Mouse (Mus musculus) liver, postnatal 0 days (tissue): ENCODE measurements at regions not wholly inside any gene's neighbourhood (a gene's known extent, or its start where the extent isn't known, plus 50 kb on each side); places are given as distances from the start of the nearest gene placed in this dataset.

Experiments used
- ATAC-seq: fragments of 200-750 bp; cut with Nextera tagmentation; 2 replicates; pipeline ENCODE4 v1.8.0; 2017; ENCODE audit warnings: mild to moderate bottlenecking, moderate library complexity
- DNase-seq: peaks from one replicate; pipeline ENCODE4 v3.0.0-alpha.2; 2016
- H3K27ac ChIP-seq: fragments of 300-500 bp; sonication (generic); 2 replicates; pipeline ENCODE4 v1.5.1; 2014; ENCODE audit warnings: antibody characterized with exemption, moderate library complexity, mild to moderate bottlenecking, low read depth
- H3K27me3 ChIP-seq: fragments of 300-500 bp; sonication (generic); 2 replicates; pipeline ENCODE4 v1.6.1; 2014; ENCODE audit warnings: low read length, control low read depth, mixed read lengths; ENCODE audit not compliant: insufficient read depth
- H3K36me3 ChIP-seq: fragments of 300-500 bp; sonication (generic); replicated peaks from 2 replicates; pipeline ENCODE4 v1.6.1; 2014; ENCODE audit warnings: mild to moderate bottlenecking, control low read depth, low read length, moderate library complexity, mixed read lengths; ENCODE audit not compliant: insufficient read depth
- H3K4me1 ChIP-seq: fragments of 300-500 bp; sonication (generic); 2 replicates; pipeline ENCODE4 v1.6.1; 2014; ENCODE audit warnings: antibody characterized with exemption, mild to moderate bottlenecking, control low read depth; ENCODE audit not compliant: insufficient read depth
- H3K4me2 ChIP-seq: fragments of 300-500 bp; sonication (generic); 2 replicates; pipeline ENCODE4 v1.6.1; 2014; ENCODE audit warnings: low read depth, mild to moderate bottlenecking, low read length, moderate library complexity, mixed read lengths
- H3K4me3 ChIP-seq: fragments of 300-500 bp; sonication (generic); 2 replicates; pipeline ENCODE4 v1.5.1; 2014; ENCODE audit warnings: low read depth, low read length
- H3K9ac ChIP-seq: fragments of 300-500 bp; sonication (generic); replicated peaks from 2 replicates; pipeline ENCODE4 v1.6.1; 2014; ENCODE audit warnings: mild to moderate bottlenecking, moderate library complexity
- H3K9me3 ChIP-seq: fragments of 300-500 bp; sonication (generic); 2 replicates; pipeline ENCODE4 v1.6.1; 2016; ENCODE audit warnings: mild to moderate bottlenecking, control low read depth, low read length, mixed read lengths
- CTCF ChIP-seq: sonication (generic); IDR thresholded peaks from 2 replicates; pipeline ENCODE4 v1.5.1; 2016; ENCODE audit warnings: antibody characterized with exemption, low read depth
- EP300 ChIP-seq: IDR thresholded peaks from 2 replicates; pipeline ENCODE4 v1.6.1; 2016; ENCODE audit warnings: antibody characterized with exemption, low read depth, mild to moderate bottlenecking
- WGBS: fragments of 180-500 bp; shearing (Covaris S2); extraction: QIAGEN DNeasy Blood & Tissue Kit; methylation state at CpG from one replicate; pipeline ENCODE4 v1.1.7; 2014; ENCODE audit not compliant: insufficient replicate concordance; 5-methylcytosine and 5-hydroxymethylcytosine counted together

DNA sequence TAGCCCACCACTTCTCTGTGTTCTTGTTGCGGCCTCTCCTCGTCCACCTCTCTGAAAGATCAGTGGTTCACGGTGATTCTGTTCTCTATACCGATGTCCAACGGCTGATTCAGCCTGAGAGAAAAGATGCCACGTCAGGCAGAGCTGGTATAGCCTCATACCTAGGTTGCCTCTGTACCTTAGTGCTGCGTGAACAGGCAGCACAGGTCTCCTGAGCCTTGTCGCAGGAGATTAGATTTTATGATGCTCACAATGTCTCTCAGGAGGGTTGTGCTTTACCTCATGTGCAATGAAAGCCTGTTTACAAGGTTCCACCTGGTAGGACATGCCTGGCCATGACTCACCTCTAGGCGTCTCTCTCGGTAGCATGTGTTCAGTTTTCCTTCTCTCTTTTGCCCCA, 267.6 kb upstream of the Clnk start:
- ATAC-seq (no peak), DNase-seq (no peak)
- no peaks in the 10 kb centered on the region for H3K27me3 ChIP-seq
- no peak overlapping the region for H3K27ac ChIP-seq
- H3K9me3 ChIP-seq: no peaks in the 10 kb centered on the region
- no peaks in the 10 kb centered on the region for H3K4me1 ChIP-seq
- no peak overlapping the region for H3K4me3 ChIP-seq
- WGBS: 81% methylated on average over 10 of the region's 10 CpGs
- H3K4me2 ChIP-seq: no peak overlapping the region
- no peaks in the 10 kb centered on the region for H3K36me3 ChIP-seq
- H3K9ac ChIP-seq: no peak overlapping the region
- no peak for TF ChIP-seq EP300
- TF ChIP-seq CTCF: no peak

DNA sequence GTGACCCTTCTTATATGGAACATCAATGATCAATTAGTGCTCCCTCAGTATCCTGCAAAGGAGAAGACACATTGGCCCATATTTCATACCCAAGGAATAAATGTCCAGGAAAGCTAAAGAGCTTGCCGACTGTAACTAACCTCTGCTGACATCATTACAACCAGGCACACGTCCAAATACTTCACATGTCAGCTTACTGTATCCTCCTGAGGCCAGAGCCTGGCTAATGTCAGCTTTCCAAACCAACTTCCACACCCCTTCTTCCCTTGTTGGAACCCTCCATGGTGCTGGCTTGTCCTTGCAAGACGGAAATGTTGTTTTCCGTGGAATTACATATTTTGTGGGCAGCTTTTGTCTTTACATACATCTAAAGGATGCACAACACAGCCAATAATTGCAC, 267.0 kb upstream of the Clnk start:
- no peaks in the 10 kb centered on the region for H3K27me3 ChIP-seq
- no peak overlapping the region for H3K4me3 ChIP-seq
- H3K9ac ChIP-seq: no peak overlapping the region
- H3K36me3 ChIP-seq: no peaks in the 10 kb centered on the region
- 70% methylated on average over 4 of the region's 4 CpGs for WGBS
- no peak for ATAC-seq
- no peak overlapping the region for H3K4me2 ChIP-seq
- no peaks in the 10 kb centered on the region for H3K4me1 ChIP-seq
- H3K9me3 ChIP-seq: no peaks in the 10 kb centered on the region
- no peak for DNase-seq
- H3K27ac ChIP-seq: no peak overlapping the region
- no peak for TF ChIP-seq EP300
- no peak for TF ChIP-seq CTCF

GRCm38 (mm10) chr5:39138375-39138774, 261.8 kb upstream of the Clnk start:
- WGBS: 79% methylated on average over 3 of the region's 3 CpGs
- no peak for ATAC-seq

DNA sequence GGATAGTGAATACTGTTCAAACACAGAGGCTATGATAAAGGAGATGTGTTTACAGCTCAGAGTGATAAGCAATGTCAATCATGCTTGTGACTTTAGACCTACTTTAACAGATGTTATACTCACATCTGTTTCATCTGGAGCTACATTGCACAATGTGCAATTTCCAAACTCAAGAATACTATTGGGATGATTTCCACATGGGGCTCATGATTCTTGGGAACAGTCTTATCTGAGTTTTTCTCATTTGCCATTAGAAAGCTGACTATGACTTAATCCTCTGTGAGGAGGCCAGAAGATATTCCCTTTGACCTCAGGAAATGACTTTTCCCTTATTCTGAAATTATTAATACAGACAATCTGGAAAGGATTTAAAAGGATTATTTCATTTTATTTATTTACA, 252.3 kb upstream of the Clnk start:
- TF ChIP-seq CTCF (no peak), EP300 (no peak)
- H3K36me3 ChIP-seq: no peaks in the 10 kb centered on the region
- no peak overlapping the region for H3K4me2 ChIP-seq
- H3K27me3 ChIP-seq: no peaks in the 10 kb centered on the region
- no peaks in the 10 kb centered on the region for H3K9me3 ChIP-seq
- no peak overlapping the region for H3K9ac ChIP-seq
- ATAC-seq (no peak), DNase-seq (no peak)
- H3K4me1 ChIP-seq: no peaks in the 10 kb centered on the region
- H3K4me3 ChIP-seq: no peak overlapping the region
- no peak overlapping the region for H3K27ac ChIP-seq

More at GRCm38 (mm10) chr5:39138375-39138774, 261.8 kb upstream of the Clnk start:
- no peak overlapping the region for H3K27ac ChIP-seq
- H3K4me1 ChIP-seq: no peaks in the 10 kb centered on the region
- no peak overlapping the region for H3K4me3 ChIP-seq
- H3K27me3 ChIP-seq: no peaks in the 10 kb centered on the region
- no peaks in the 10 kb centered on the region for H3K9me3 ChIP-seq
- no peak for DNase-seq
- no peak overlapping the region for H3K4me2 ChIP-seq
- H3K36me3 ChIP-seq: no peaks in the 10 kb centered on the region
- no peak overlapping the region for H3K9ac ChIP-seq
- TF ChIP-seq EP300 (no peak), CTCF (no peak)

GRCm38 (mm10) chr5:39126833-39127232, 250.2 kb upstream of the Clnk start:
- 76% methylated on average over 4 of the region's 4 CpGs for WGBS

DNA sequence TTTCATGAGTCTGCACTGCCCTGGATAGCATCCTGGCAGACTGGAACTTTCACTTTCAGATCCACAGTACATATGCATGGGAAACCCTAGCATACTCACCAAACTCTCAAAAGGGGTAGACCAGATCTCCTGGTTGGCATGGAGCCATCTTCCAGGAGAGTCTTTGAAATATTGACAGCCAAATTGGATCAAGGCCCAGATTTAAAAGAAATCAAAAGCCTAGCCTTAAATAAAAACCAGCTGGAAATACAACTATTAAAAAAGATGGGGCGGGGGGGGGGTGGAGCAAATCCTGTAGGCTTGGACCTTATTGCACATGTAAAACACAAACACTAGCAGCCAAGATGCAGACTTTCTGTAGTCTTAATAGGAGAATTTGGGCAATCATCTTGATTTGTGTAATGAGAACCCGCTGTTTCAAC, 249.7 kb upstream of the Clnk start:
- no peak for DNase-seq
- TF ChIP-seq EP300 (no peak), CTCF (no peak)

More at GRCm38 (mm10) chr5:39126833-39127232, 250.2 kb upstream of the Clnk start:
- Histone ChIP-seq H3K27me3 (no peaks in the 10 kb centered on the region), H3K4me1 (no peaks in the 10 kb centered on the region), H3K36me3 (no peaks in the 10 kb centered on the region), H3K9me3 (no peaks in the 10 kb centered on the region), H3K9ac (no peak overlapping the region), H3K4me3 (no peak overlapping the region), H3K4me2 (no peak overlapping the region), H3K27ac (no peak overlapping the region)
- no peak for ATAC-seq
- no peak for TF ChIP-seq EP300
- no peak for TF ChIP-seq CTCF
- no peak for DNase-seq

GRCm38 (mm10) chr5:39110336-39110735, 233.7 kb upstream of the Clnk start:
- Histone ChIP-seq H3K27ac (no peak overlapping the region), H3K36me3 (no peaks in the 10 kb centered on the region), H3K9ac (no peak overlapping the region), H3K9me3 (no peaks in the 10 kb centered on the region), H3K27me3 (no peaks in the 10 kb centered on the region), H3K4me2 (no peak overlapping the region), H3K4me3 (no peak overlapping the region), H3K4me1 (no peaks in the 10 kb centered on the region)
- DNase-seq (no peak), ATAC-seq (no peak)
- TF ChIP-seq EP300 (no peak), CTCF (no peak)
- 78% methylated on average over 1 of the region's 1 CpGs for WGBS

More for the DNA sequence above, 249.7 kb upstream of the Clnk start:
- Histone ChIP-seq H3K9me3 (no peaks in the 10 kb centered on the region), H3K27ac (no peak overlapping the region), H3K4me3 (no peak overlapping the region), H3K4me2 (no peak overlapping the region), H3K36me3 (no peaks in the 10 kb centered on the region), H3K27me3 (no peaks in the 10 kb centered on the region), H3K9ac (no peak overlapping the region), H3K4me1 (no peaks in the 10 kb centered on the region)
- ATAC-seq: no peak
- WGBS: 70% methylated on average over 2 of the region's 2 CpGs
